Mouse (Mus musculus) layer of hippocampus, postnatal 25 days (tissue): ENCODE data around the gene Traf3ip2. TPM values are rescaled to one million over a fixed set of nuclear protein-coding genes. Genes with fewer than 3 reads are reported as not detected.

ENCODE experiments used
- DNase-seq, 2 experiments: peaks; one replicate each; pipeline ENCODE4 v3.0.0; 2022; ENCODE audit warnings: mixed read lengths in 2 of 2, low spot score in 1 of 2; ENCODE audit errors: extremely low spot score in 1 of 2
- total RNA-seq, 2 experiments: library from RNA; stranded (reverse); gene quantifications; 2 replicates each; pipeline ENCODE4 v1.2.3; 2021

The Traf3ip2 gene
- total RNA-seq, 2 experiments from 2014 or later, result 1.9 to 2.0 TPM

DNA sequence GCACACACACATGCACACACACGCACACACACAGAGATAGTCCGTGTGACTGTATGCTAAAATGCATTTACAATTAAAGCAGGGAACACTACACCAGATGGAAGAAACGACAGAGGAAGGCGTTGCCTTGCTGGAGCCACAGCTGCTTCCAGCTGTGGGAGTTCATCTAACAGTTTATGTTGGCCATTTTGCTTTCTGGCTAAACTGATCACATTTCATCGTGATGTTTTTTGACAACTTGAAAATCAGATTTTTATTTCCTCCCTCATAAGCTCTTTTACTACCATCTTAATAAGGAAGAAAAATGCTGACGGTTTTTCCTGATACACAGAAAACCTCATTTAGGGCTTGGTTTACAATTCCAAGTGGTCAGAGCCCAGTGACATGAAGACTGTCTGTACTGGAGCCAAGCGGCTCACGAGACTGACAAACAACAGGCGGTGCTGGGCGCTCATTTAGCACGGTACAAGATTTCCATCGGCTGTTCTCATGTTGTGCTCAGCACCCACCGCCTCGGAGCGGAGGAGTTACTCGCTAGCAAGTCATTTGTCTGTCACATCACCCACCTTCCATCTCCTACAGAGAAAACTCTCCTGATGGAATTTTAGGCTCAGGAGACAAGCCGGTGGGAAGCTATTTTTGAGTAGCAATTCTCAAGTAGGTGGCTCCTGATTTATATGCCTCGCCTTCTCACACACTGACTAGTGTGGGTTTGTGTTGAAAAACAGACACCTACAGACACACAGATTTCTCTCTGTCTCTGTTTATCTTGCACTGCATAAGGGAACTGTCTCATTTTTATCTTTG, 17.2 kb downstream of the Traf3ip2 start:
- DNase-seq, result peak in 1 of 2 experiments; percentile 46

- no peak for DNase-seq
These were observed 18.1 kb downstream of the Traf3ip2 start for GRCm38 (mm10) chr10:39630811-39631210.

- no peak for DNase-seq
These were observed 18.9 kb downstream of the Traf3ip2 start for GRCm38 (mm10) chr10:39631627-39632026.

DNA sequence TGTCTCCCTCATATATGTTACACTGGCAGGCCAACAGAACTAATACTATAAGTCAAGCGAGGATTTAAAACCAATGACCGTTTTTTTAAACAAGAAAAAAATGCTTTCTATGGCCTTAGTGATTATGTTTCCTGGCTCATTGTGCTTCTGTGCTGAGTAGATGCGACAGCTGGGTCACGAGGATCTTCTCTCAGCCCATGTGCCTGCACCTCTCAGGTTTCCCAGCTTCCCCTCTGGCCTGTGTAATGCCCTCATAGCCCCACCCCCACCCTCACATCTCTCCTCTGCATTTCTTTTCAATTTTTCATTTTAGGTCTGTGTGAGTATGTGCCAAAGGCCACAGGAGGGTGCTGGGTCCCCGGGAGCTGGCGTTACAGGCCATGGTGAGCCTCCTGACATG, 20.6 kb downstream of the Traf3ip2 start:
- DNase-seq, result no peak

GRCm38 (mm10) chr10:39634423-39635101, 21.8 kb downstream of the Traf3ip2 start:
- DNase-seq, result no peak

DNA sequence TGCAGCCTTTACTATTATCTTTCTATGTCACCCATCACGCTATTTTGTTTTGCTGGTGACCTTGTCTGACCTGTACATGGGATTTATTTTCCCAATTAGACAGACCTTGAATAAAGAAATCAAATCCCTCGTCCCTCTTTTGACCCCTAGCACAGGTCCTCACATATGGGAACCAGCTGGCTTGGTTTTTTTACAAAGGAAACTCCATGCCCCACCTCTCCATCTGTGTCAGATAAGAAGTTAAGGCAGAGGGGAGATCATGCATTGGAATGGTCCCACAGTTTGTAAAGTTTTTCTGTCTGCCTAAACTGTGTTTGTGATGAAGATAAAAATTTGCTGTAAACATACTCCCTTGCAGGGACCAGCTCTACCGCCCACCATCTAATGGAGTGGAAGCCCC, 26.1 kb downstream of the Traf3ip2 start:
- DNase-seq, result no peak

DNA sequence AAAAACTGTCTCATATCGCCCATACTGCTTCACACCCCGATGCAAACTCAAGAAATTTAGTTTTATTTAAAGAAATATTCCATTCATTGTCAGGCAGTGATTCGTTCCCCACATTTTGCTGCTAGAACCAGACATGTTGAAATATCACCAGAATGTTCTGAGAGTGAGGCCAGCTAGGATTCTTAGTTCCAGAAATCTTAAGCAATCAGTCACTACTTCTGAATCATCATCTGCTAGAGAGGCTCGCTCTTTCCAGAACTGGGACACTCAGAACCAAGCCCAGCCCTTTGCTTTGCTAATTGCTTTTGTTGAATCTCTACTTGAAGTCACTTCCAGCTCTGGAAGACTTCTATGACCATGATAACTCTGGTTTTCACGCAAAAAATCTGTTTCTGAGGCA, 27.0 kb downstream of the Traf3ip2 start:
- DNase-seq, result no peak

DNA sequence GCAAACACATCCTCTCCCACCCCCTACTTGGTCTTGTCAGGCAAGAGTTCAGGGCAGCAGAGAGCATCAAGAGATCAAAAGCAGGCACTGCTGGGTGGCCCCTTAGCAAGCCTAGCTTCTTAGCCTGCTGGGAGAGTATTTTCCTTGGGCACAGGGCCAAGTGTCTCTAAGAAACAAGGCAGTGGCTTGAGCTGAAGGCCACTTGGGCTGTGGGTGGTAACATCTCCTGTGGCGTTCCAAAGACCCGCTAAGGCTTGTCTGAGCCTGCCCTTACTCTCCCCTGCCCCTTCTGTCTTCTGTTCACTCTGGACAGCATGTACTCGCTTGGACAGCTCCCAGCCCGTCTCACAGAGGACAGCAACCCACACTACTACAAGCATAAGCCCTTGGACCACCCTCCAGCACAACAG, 28.1 kb downstream of the Traf3ip2 start:
- no peak for DNase-seq

DNA sequence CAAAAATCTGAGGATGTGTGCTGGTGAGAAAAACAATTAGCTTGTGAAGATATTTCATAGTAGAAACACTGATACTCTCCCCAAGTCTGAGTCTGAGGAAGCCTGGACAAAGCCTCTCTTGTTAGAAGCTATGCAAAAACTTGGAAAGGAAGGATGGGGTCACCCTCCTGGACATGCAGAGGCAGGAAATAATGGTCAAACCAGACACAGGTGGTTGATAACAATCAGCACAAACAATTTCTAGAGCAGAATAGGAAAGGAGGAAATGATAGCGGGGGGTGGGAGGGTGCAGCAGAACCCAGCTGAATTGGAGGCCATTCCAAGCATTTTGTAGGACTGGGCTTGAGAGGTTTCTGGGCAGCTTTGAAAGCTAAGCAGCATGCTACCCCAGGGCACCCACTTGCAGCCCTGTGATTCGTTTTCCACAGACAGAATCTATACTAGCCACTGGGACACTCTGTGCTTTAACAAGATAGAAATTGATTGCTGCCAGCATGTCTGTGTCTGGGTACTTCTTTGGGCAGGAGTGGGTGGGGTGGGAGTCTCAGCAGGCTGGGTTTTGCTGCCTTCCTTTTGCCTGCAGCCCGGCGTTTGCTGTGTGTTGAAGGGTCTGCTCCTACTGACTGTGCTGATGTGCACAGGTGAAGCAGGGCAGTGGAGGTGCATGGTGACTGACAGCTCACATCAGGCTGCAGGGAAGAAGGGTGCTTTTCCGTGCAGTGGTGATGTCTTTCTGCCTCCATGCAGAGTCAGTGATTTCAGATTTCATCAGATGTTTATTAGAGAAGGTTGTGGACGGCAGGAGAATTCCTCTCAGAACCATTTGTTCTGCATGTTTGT, 33.3 kb downstream of the Traf3ip2 start:
- DNase-seq, result no peak

DNA sequence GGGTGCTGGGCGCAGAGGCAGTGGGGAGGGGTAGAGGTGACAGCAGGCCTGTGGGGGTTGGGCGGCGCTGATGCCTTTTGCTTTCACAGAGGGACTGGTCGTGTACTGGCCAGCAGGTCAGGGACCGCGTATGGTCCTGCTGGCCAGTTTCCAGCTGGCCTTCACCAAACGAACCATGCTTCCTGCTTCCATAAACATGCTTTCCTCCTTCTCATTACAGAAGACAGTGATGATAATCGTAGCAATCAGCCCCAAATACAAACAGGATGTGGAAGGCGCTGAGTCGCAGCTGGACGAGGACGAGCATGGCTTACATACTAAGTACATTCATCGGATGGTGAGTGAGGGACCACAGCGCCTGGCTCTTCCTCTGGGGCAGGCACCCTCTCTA, 33.9 kb downstream of the Traf3ip2 start:
- no peak for DNase-seq

DNA sequence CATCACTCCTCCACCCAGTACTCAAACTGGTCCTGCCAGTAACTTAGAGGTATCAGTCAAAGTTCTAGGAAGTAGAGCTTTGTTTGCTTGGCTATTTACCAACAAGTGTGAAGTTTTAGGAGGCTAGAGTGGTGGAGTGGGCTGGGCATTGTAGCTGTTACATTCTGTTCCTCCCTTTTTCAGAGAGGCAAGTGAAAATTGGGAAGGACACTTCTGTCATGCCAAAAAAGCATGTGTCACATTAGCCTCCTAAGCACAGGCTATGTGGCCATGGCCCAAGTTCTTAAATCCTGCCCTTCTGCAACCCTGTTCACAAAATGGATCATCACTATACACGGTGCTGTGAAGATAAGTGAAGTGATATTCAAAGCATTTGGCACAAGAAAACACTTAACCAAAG, 34.4 kb downstream of the Traf3ip2 start:
- DNase-seq, result no peak

DNA sequence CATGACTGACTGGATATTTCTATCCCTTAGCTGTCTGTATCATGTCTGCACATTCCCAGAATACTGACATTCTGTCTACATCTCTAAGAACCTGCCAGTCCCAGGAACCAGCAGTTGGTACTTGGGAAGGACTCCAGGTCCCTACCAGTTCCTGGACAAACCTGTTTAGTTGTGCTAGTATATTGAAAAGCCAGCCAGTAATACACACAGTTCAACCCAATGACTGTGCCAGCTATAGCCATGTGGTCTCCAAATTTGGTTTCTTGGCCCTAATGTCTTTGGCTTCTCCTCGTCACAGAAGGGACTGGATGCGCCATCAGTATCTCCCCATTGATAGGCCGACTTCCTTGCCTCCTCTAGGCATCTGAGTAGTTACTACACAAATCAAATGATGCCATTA, 35.5 kb downstream of the Traf3ip2 start:
- DNase-seq, result no peak

GRCm38 (mm10) chr10:39649550-39649949, 36.8 kb downstream of the Traf3ip2 start:
- DNase-seq, result no peak

DNA sequence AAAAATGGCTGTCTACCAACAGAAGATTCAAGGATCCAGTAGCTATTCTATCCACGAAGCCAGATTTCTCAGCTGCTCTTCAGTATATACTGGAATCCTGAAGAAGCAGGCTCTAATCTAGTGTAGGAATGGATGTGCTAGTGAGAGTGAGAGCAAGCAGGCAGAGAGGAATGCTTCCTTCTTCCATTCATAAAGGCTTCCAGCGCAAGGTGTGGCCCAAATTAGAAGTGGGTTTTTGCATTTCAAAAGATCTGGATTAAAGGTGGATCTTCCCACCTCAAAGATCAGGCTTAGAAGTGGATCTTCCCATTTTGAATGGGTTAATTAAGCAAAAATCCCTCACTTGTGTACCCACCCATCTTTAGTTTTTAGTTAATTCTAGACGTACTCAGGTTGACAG, 37.6 kb downstream of the Traf3ip2 start:
- DNase-seq, result no peak

DNA sequence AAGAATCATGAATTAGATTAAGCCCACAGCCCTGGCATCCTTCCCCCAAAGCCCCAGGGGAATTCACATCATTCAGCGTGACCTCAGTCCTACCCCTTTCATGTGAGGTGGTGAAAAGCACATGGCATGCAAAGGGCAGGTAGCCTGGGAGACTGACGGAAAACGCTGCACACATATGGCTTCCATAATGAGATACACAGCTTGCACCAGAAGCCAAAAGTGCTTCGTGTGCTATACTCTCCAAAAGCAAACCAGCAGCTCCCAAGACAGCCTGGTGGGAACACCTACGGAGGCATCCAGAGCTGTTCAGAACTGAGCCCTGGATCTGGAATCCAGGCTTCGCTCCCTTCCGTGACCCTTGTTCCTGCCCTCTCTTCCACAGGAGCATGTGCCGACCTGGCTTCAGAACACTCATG, 41.3 kb downstream of the Traf3ip2 start:
- no peak for DNase-seq

DNA sequence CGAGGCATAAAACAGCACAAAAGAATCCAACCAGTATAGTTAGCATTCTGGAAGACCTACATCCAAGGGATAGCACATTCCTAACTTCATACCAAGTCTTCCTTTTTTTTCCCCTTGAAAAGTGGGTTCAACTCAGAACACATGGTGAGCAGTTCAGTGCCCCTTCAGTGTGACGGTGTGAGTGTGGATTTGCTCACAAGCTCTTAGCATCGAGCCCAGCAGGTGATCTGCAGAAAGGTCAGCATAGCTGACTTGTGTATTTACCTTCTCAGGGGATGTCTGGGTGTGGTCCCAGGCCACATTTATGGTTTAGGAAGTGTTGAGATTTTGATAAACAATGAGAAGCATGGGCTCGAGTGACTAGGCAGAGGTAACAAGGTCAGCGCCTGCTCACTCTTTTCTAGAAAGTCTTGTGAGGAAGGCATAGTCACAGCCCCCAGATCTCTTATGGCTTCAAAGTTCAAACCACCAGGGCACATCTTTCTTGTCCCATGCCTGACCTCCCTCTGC, 46.2 kb downstream of the Traf3ip2 start:
- DNase-seq, result no peak

DNA sequence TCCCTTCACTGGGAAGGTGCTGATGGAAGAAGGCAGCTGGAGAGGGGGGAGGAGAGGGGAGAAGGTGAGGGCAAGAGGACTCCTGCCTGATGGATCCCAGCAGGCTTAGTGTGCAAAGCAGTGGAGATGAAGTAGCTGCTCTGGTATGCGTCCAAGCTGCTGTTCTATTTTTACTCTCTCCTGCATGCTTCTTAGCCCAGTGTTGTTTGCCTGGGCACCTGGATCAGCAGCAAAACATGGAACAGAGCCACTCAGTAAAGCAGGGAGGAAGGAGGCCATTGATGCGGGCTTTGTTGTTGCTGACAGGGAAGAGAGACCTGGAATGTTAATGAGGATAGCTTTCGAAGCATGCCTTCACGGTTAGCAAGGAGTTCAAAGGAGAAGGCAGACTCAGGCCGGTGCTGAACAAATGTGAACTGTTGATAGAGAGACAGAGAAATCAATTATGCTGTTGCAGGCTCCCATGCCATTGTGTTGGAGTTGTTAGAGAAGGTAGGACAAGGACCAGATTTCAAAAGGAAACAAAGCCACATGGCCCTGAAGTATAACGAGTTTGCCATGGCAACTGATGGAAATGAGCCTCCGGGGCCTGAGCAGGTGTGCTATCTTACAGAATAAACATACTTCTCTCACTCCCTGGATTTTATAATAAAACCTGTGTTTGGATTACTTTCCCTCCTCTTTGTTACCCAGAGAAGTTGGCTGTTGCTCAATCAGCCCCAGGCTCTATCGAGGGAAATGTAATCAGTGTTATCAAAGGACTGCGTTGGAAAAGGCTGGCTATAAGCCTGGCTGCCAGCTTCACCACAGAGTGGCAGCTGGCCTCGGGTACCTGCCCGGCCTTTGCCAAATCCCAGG, 46.9 kb downstream of the Traf3ip2 start:
- no peak for DNase-seq

- DNase-seq, result no peak
These were observed 47.5 kb downstream of the Traf3ip2 start for GRCm38 (mm10) chr10:39660269-39660655.

- no peak for DNase-seq
These were observed 48.0 kb downstream of the Traf3ip2 start for GRCm38 (mm10) chr10:39660698-39661097.

GRCm38 (mm10) chr10:39665071-39665502, 52.4 kb downstream of the Traf3ip2 start:
- DNase-seq, result no peak
